Mouse (Mus musculus): ENCODE results near the gene Cacna1d. TPM values are rescaled to one million over a fixed set of nuclear protein-coding genes. Genes with fewer than 3 reads are reported as not detected.

Cacna1d gene
- total RNA-seq, 2 experiments from 2014 or later, result 3.7 to 4.2 TPM

DNA sequence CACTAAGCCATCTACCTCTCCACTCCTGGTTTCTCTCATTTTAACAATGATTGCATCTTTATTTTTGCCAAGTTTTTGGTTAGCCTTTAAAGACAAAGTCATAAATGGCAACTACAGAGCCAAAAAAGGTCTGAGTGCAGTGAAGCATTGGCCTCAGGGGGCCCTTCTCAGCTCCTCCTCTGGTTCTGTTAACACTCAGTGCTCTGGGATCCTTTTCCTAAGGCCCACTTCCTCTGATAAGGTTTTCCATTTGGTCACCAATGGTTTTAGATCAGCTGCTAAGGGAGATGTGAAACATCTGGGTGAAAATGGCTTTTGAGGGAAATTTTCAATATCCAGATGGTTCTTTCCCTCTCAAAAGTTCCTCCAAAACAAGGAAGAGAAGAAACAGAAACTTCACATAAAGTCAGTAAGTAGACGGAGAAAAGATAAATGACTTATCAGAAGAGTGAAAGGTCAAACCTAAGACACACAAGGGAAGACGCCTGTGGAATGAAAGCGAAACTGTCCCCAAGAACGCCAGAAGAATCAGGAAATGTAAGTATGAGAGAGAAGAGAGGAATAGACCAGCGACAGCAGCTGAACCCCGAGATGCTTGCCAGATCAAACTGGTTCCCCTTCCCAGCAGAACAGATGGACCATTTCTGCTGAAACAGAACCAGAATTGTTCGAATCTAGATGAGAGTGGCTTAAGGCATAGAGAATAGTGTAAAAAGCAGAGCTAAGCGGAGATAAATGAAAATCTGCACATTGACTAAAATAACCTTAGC lies 85.6 kb downstream of the Cacna1d start:
- peak; percentile 21 to 33 for DNase-seq
- intact Hi-C loops (cut with DNase I), result no loop called here

DNA sequence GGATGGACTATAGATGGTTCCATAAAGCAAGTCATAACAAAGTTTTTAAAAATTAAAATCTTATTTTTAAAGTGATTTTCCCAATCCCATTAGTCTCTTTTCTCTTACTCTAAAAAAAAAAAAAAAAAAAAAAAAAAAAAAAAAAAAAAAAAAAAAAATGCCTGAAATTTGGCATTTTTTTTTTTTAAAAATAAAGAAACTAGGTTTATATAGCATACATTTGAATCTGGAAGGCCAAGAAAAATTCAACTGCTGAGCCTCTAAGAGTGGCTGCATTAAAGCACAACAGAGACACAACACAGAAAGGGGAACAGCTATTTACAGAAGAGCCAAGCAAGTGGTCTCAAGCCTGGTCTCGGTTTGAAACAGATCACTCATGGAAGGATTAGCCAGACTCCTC lies 112.9 kb downstream of the Cacna1d start:
- intact Hi-C loops (cut with DNase I), result no loop called here
- DNase-seq, result no peak

DNA sequence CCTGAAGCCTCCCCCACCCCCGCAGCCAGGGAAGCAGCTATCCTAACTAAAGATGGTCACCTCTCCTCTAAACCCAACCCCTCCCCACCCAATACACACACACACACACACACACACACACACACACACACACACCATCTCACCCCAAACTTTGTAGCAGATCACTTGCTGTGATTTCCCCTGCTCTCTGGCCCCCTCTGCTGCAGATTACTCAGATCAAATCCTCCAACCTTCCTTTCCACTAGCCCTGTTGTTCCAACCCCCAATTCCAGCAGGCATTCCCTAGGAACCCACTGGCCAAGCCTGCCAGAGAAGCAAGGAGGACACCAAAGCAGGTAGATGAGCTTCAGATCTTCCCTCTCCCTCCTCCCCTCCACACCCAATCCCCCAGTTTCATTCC lies 118.4 kb downstream of the Cacna1d start:
- DNase-seq, result no peak
- intact Hi-C loops (cut with DNase I), result no loop called here

DNA sequence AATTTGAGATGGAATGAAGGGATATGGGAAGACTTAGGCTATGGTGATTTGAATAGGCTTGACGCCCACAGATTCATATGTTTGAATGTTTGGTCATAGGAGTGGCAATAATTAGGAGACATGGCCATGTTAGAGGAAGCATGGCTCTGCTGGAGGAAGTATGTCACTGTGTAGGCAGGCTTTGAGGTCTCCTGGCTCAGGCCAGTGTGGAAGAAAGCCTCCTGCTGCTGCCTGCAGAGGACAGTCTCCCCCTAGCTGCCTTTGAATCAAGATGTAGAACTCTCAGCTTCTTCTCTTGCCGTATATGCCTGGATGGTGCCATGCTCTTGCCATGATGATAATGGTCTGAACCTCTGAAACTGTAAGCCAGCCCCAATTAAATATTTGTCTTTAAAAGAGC lies 120.2 kb downstream of the Cacna1d start:
- intact Hi-C loops (cut with DNase I), result no loop called here
- DNase-seq, result no peak

DNA sequence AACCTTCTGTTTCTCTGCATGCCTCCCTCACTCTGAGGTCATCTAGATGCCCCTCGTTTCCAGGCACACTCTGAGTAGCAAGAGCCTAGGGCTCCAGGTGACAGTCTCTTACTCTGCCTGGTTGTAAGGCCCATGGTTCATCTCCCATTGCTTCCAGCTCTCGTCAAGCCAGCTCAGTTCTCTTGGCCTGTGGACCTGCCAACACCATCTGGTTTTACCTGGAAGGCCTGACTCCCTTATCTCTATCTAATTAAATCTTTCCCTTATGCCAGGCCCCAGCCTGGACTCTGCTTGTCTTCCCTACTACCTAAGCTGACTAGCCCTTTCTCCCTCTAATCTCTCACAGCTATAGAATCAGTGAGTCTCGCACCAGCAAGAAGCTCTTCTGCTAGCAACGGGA lies 124.2 kb downstream of the Cacna1d start:
- DNase-seq, result no peak
- intact Hi-C loops (cut with DNase I), result no loop called here

DNA sequence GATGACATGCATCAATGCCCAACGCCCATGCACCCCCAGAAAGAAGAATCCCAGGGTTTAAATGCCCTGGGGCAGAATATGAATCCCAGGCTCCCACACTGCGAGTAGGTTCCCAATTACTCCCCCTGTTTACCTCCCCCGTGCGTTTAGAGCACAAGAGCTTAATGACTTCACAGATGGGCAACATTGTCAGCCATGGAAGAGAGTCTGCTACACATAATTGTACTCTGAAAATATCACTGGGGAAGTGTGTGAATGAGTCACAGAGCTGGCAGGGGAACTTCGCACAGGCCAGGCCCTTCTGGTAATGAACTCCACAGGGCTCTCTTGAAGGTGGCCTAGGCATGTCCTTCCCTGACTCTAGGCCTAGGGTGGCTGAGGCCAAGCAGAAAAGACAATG lies 125.4 kb downstream of the Cacna1d start:
- intact Hi-C loops (cut with DNase I), result no loop called here
- no peak for DNase-seq

DNA sequence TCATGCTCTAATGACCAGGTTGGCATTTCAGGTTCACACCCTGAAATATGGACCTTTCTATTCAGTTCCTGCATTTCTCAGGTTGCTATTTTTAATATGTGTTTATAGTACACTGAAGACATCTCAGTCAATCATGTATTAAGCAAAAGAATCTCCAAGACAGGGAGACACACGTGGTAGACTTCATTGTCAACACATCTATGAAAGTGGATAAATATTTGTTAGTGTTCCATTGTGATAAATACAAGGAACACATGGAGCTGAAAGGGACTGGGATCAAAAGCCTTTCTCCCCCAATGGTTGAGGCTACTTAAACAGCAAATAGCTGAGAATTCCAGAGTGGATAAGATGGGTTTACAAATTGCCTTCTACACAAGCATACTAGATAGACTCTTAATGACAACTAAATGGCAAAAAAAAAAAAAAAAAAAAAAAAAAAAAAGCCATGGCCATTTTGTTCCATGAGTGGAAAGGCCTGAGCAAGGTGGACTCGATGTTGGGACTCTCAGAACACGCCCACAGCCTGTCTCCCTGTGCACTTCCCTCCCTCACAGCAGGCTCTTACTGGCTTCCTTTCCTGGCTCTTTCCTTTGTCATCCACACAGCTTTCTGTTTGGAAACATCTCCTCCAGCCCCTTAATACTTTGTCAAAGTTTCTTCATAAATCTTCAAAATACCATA lies 127.6 kb downstream of the Cacna1d start:
- DNase-seq, result no peak
- intact Hi-C loops (cut with DNase I), result no loop called here

DNA sequence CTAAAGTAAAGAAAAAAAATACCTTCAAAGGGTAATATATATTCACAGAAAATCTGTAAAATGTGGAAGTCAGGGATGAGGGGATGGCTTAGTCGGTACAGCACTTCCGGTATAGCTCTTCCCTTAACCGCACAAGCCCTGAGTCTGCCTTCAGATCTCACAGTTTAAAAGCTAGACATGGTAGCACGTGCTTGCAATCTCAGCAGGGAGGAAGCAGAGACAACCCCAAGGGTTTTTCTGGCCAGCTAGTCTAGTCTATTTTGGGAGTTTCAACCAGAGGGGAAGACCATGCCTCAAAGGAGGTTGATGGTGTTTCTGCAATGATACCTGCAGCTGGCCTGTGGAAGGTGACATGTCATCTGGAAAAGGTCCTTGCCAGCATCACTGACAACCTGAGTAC lies 128.9 kb downstream of the Cacna1d start:
- no peak for DNase-seq
- intact Hi-C loops (cut with DNase I), result no loop called here

DNA sequence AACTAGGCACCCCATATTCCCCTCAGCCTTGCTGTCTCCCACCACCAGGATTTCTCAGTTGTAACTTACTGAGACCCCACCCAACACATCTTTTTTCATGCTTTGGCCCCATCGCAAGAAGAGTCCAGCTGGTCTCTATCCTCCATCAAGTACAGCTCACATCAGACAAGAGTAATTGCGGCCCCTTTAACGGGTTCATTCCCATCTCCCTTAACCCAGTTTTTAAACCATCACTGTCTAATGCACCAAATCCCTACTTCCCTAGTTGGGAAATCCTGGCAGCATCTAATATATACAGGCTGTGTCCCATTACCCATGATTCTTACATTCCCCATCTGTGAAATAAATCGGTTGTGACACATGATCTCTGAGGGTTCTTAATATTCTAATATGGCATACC lies 130.8 kb downstream of the Cacna1d start:
- DNase-seq, result no peak
- intact Hi-C loops (cut with DNase I), result no loop called here

DNA sequence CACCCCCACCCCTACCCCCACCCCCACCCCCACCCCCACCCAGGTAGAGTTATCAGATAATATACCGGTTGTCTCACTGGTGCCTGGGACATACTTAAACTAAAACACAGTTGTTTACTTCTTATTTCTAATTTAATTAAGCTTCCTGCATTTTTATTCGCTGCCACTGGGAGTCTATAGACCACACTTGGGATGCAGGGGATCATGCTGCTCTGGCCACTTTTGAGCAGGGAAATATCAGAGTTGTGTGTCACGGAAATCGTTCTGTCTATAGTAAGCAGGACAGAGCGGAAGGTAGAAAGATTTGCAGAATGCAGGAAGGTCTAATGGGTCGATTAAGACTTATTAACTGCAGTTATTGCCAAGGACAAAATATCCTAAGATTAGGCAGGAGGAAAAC lies 131.3 kb downstream of the Cacna1d start:
- no peak for DNase-seq
- intact Hi-C loops (cut with DNase I), result no loop called here

DNA sequence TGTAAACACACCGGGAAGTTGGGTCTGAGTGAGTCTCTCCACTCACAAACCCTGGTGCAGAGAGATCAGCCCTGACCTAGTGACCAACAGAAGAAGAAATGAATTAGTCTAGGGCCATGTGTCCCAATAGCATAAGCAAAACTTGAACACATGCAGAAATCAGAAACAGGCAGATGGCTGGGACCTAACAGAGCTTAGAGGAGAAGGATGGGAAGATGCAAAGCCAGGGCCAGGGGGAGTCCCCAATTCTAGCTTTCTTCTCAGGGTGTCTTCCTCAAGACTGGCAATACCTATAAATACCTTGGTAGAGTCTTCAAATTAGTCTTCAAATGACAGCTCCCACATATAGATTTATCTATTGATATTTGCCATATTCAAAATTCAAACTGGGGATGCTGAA lies 133.2 kb downstream of the Cacna1d start:
- DNase-seq, result no peak
- intact Hi-C loops (cut with DNase I), result no loop called here

DNA sequence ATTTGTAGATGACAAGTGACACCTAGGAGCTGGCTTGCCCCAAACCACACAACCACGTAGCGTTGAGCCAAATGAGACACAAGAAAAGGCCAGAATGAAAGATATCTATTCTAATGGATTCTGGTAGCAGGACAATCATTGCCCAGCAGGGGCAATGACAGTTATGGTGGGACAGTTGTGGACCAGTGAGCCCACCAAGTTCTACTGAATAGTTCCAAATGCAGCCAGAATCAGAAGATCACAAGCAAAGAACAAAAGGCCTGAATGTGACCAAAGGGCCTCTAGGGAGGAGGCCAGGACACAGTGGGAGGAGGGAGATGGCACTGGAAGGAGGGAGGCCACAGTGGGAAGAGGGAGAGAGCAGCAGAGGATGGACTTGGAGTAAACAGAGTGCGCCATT lies 134.8 kb downstream of the Cacna1d start:
- intact Hi-C loops (cut with DNase I), result no loop called here
- no peak for DNase-seq

DNA sequence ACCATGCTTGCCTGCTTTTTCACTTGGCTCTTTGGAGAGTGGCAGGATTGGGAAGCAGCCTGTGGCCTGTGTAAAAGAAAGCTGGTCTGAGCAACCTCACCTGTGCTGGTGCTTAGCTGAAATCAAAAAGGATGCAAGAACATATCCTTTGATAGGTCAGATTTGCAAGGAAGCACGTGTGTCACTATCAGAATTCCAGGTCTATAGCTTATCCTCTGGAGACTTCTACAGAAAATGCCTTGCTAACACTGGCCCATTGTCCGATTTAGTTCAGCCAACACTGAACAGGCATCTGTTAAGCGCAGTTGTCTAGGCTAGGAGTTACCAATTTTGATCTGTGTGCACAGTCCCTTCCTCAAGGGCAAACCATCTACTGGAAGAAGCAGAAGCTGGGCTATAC lies 136.5 kb downstream of the Cacna1d start:
- no peak for DNase-seq
- intact Hi-C loops (cut with DNase I), result loop anchor here (5.0 kb wide), 1 partner anchor 217 kb away; no protein-coding TSS in a partner anchor

DNA sequence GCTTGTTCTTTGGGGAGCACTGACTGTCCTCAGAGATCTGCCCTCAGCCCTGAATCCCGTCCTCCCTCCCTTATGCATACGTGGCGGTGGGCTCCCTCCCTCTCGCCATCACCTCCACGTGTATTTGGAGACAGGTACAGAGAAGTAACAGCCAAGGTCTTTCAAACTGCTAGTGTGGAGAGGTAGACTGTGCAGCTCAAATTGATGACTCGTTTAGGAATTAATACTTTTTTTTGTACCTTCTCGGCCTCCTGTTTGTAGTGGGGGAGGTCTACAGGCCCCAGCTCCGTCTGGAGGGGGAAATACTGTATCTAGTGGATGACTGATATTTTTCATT lies 137.2 kb downstream of the Cacna1d start:
- intact Hi-C loops (cut with DNase I), result loop anchor here (5.0 kb wide), 1 partner anchor 217 kb away; no protein-coding TSS in a partner anchor
- DNase-seq, result no peak

DNA sequence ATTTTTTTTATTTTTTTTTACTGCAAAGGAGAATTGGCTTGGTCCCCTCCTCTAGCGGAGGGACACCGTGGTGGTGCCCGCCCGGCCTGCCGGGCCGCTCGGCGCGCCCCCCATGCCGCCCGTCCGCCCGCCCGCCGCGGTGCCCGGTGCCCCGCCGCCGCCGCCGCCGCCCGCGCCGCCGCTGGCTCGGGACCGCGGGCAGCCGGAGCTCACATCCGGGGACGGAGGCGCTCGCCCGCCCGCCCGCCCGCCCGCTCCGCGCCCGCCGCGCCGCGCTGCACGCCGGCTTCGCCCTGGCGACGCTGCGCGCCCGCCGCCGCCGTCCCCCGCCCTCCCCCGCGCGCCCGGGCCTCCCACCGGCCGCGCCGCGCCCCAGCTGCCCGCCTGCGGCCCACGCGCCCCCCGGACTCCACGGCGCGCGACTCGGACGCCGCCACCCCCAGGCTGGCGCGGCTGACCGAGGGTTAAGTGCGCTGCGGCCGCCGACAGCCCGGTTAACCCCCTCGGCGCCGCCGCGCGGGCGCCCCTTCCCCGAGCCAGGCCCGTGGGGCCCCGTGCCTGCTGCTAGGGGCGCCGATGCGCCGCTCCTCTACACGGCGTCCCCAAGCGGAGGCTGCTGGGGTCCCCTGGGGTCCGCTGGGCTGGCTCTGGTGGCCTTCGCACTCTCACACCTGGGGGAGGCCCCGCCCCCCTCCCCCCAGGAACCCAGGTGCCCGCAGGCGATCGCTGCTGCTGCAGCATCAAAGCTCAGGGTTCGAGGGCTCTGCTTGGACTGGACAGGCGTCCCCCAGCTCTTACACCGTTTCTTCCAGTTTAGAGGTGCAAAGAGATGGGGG lies 137.7 kb downstream of the Cacna1d start:
- intact Hi-C loops (cut with DNase I), result loop anchor here (5.0 kb wide), 1 partner anchor 216 kb away; no protein-coding TSS in a partner anchor
- peak; percentile 34 to 43 for DNase-seq

DNA sequence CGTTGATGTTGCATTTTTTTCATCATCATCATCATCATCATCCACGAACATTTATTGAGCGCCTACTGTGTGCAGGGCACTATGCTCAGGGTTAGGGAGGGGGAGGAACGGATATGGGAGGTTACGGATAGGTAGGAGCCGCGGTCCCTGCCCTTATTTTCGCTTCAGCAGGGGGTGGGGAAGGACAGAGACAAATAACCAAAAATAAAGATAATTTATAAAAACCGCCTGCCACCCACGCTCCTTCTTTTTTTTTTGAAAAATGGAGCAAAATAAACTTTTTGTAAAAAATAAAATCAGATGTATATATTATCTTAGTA lies 138.3 kb downstream of the Cacna1d start:
- no peak for DNase-seq

DNA sequence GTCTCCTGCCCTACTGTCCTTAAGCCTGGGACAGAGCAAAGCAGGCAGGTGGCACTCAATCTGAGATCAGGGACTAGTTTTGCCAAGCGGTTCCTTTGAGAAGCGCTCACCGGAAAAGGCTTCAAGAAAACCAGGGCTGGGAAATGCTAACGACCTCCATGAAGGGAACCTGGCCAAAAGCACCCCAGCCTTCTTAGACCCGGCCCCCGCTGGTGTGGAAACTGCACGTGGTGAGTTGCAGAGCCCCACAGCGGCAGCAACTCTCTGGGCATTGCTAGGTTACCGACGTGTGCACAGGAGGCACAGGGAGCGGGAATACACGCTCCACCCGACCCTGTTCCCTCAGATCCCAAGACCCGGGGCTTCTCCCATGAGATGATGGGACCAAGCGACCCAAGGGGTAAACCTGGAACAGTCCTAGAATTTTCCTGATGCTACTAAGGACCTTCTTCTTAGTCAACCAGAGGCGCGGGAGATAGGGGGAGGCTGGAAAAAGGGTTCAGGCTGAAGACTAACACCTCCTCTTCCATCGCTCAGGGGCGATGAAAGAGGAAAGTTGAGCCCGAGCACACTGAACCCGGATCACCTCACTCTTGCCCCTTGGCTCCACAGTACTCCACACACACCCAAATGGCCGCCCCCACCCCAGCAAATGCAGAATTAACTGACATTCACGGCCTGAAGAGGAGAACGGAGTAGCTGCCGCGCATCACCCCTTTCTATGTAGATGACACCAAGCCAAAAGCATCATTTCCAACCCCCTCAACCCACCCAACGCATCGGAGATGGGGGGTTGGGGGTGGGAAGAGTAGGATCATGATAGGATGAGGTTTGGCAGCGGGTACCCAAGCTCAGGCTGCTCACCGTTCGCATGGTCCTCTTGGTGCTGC lies 138.9 kb downstream of the Cacna1d start:
- DNase-seq, result no peak
- intact Hi-C loops (cut with DNase I), result loop anchor here (5.0 kb wide), 1 partner anchor 215 kb away; no protein-coding TSS in a partner anchor

More for the DNA sequence above, 138.3 kb downstream of the Cacna1d start:
- intact Hi-C loops (cut with DNase I), result loop anchor here (5.0 kb wide), 1 partner anchor 216 kb away; no protein-coding TSS in a partner anchor

DNA sequence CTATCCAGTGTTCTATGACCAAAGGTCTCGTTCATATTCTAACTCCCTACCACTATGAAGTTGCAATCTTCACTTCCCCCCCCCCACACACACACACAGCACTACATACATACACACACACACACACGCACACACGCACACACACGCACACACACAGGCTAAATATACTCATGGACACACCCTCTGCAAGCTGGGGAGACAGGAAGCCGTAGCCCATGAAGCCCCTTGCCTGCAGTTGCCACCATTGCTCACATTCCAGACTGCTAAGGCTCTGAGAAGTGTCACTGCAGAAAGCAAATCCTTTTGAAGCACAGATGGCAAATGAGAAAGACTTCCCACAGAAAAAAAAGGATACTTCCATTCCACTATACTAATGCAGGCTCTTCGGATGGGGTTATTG lies 141.0 kb downstream of the Cacna1d start:
- DNase-seq, result no peak
- intact Hi-C loops (cut with DNase I), result loop anchor here (5.0 kb wide), 1 partner anchor 213 kb away; no protein-coding TSS in a partner anchor

DNA sequence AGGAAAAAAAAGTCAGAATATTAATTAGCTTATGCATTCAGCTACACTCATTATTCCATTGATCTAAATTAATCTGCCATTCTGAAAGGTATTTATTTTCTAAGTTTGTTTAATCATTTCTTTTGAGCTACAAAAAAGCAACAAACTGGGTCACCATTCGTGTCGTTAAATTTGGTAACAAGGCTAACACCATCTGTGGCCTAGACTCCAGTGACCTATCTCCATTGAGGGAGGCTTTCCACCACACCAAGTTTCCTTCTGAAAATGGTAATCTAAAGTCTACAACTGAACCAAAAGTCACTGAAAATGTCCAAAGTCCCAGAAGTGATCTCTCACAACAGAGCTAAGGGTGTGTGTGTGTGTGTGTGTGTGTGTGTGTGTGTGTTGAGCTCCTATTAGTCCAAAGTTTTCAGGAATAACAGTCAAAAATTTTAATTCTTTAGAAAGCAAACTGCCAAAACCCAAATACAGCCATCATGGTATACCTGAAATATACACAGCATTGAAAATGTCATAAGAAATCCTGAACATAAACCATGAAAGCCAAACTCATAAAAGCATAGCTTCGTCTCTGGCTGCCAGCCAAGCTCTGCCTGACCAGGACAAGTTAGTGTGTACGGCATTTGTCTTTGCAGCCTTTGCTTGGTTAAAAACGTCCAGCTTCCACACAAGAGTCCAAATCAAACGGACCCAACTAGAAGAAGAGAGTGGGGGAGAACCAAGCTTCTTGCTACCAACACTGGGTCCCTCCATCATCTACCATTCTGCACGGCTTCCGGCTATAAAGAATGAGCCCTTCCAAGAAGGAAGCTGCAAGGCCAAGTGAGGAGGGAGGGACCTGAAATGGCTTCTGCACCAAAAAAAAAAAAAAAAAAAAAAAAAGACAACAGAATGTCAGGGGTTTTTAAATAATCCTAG lies 146.0 kb downstream of the Cacna1d start:
- DNase-seq, result no peak
- intact Hi-C loops (cut with DNase I), result no loop called here

Data from heart, postnatal 14 days (tissue).